Mouse (Mus musculus): ENCODE data around the gene Usp36. TPM values are rescaled to one million over a fixed set of nuclear protein-coding genes. Genes with fewer than 3 reads are reported as not detected.

Usp36 gene
- polyA plus RNA-seq, 1 experiment from 2014 or later: 18.0 TPM

GRCm38 (mm10) chr11:118289037-118289511 is 970 bp downstream of the Usp36 start:
- peak overlapping the region; percentile 77 for H3K4me3 ChIP-seq (replicated peaks; ENCODE audit: low read length)
- H3K36me3 ChIP-seq (ENCODE audit: control insufficient read depth, insufficient read depth, low read length): peaks cover 13% of the 10 kb centered on the region
- peak overlapping the region; percentile 81; the same call in 1 of the 2 replicates for H3K27ac ChIP-seq (ENCODE audit: low read length)
- H3K4me1 ChIP-seq (ENCODE audit: control insufficient read depth, insufficient read depth, low read length): peaks cover 15% of the 10 kb centered on the region
- no peaks in the 10 kb centered on the region for H3K27me3 ChIP-seq (ENCODE audit: control insufficient read depth, insufficient read depth, low read length)
- peak overlapping the region; percentile 91 for H3K4me2 ChIP-seq (ENCODE audit: low read depth, low read length)
- no peak for ATAC-seq (ENCODE audit: insufficient read depth, low FRiP score)
- under 1% methylated on average over 16 of the region's 16 CpGs for WGBS
- no peaks in the 10 kb centered on the region for H3K9me3 ChIP-seq (replicated peaks; ENCODE audit: control insufficient read depth, low read length)
- H3K9ac ChIP-seq (ENCODE audit: low read length): peak overlapping the region; percentile 86

DNA sequence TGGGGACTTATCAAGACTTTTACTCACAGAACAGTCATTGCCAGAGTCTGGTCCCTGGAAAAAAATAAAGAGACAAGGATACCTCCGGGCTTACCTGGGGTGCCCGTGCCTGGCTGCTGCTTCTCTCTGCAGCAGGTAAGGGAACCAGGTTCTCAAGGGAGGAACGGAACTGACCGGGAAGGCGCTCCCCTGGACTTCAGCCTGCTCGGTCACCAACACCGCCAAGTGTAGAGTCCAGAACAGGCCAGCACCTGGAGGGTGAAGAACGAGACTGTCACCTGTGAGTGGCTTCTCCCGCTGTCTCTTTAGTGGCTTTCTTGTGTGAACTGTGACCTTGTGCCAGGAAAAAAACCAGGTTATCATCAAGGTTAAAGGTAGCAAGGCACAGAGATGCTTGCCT is 2.5 kb downstream of the Usp36 start:
- no peak overlapping the region for H3K4me2 ChIP-seq (ENCODE audit: low read depth, low read length)
- ATAC-seq (ENCODE audit: insufficient read depth, low FRiP score): no peak
- peaks cover 20% of the 10 kb centered on the region for H3K36me3 ChIP-seq (ENCODE audit: control insufficient read depth, insufficient read depth, low read length)
- H3K9ac ChIP-seq (ENCODE audit: low read length): no peak overlapping the region
- H3K4me1 ChIP-seq (ENCODE audit: control insufficient read depth, insufficient read depth, low read length): peaks cover 15% of the 10 kb centered on the region
- no peaks in the 10 kb centered on the region for H3K9me3 ChIP-seq (replicated peaks; ENCODE audit: control insufficient read depth, low read length)
- no peak overlapping the region for H3K4me3 ChIP-seq (replicated peaks; ENCODE audit: low read length)
- WGBS: 92% methylated on average over 9 of the region's 9 CpGs
- no peak overlapping the region for H3K27ac ChIP-seq (ENCODE audit: low read length)
- no peaks in the 10 kb centered on the region for H3K27me3 ChIP-seq (ENCODE audit: control insufficient read depth, insufficient read depth, low read length)

- Histone ChIP-seq H3K4me3 (replicated peaks; ENCODE audit: low read length) (no peak overlapping the region), H3K4me1 (ENCODE audit: control insufficient read depth, insufficient read depth, low read length) (peaks cover 15% of the 10 kb centered on the region), H3K36me3 (ENCODE audit: control insufficient read depth, insufficient read depth, low read length) (peaks cover 22% of the 10 kb centered on the region), H3K4me2 (ENCODE audit: low read depth, low read length) (no peak overlapping the region), H3K9me3 (replicated peaks; ENCODE audit: control insufficient read depth, low read length) (no peaks in the 10 kb centered on the region), H3K9ac (ENCODE audit: low read length) (no peak overlapping the region), H3K27me3 (ENCODE audit: control insufficient read depth, insufficient read depth, low read length) (no peaks in the 10 kb centered on the region), H3K27ac (ENCODE audit: low read length) (peak overlapping the region; percentile 65; the same call in 1 of the 2 replicates)
- ATAC-seq (ENCODE audit: insufficient read depth, low FRiP score): no peak
- 76% methylated on average over 9 of the region's 9 CpGs for WGBS
These were observed 3.6 kb downstream of the Usp36 start for GRCm38 (mm10) chr11:118286434-118286833.

DNA sequence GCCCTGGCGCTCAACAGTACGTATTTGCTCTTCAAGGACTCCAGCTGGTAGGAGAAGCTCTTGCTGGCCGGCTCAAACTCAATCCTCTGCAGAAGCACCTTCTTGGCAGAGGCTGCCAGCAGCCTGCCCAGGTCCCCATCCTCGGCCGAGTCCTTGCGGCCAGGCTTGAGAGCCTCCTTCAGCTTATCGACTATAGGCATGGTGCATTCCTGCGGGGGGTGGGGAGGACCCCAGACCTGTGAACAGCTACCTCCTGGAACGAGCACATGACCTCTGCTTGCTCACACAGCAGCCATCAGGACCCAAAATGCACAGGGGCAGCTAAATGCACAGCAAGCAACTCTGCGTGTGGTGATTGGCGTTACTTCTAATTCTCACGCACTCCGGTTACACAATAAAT is 4.3 kb downstream of the Usp36 start:
- no peaks in the 10 kb centered on the region for H3K9me3 ChIP-seq (replicated peaks; ENCODE audit: control insufficient read depth, low read length)
- H3K36me3 ChIP-seq (ENCODE audit: control insufficient read depth, insufficient read depth, low read length): peaks cover 22% of the 10 kb centered on the region
- H3K4me2 ChIP-seq (ENCODE audit: low read depth, low read length): no peak overlapping the region
- peaks cover 15% of the 10 kb centered on the region for H3K4me1 ChIP-seq (ENCODE audit: control insufficient read depth, insufficient read depth, low read length)
- no peak overlapping the region for H3K4me3 ChIP-seq (replicated peaks; ENCODE audit: low read length)
- H3K27me3 ChIP-seq (ENCODE audit: control insufficient read depth, insufficient read depth, low read length): no peaks in the 10 kb centered on the region
- peak overlapping the region; percentile 65; the same call in 1 of the 2 replicates for H3K27ac ChIP-seq (ENCODE audit: low read length)
- no peak overlapping the region for H3K9ac ChIP-seq (ENCODE audit: low read length)
- no peak for ATAC-seq (ENCODE audit: insufficient read depth, low FRiP score)
- WGBS: 89% methylated on average over 13 of the region's 13 CpGs

DNA sequence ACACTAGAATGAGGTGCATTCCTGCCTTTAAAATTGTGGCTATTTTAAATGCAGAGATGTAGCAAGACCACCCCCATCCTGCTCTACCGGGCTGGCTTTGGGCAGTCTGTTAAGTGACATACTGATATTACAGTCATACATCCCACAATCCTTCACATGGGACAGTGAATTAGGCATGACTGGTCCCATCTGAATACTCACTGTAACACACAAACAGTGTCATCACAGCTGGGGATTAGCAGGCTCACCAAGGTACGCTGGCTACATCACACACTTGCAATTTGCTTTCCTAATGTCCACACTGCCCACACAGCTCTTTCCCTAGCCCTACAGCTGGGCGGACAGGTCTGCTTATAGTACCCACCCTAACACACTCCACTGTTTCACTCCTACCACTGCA is 9.8 kb downstream of the Usp36 start:
- H3K4me3 ChIP-seq (replicated peaks; ENCODE audit: low read length): no peak overlapping the region
- H3K9ac ChIP-seq (ENCODE audit: low read length): no peak overlapping the region
- ATAC-seq (ENCODE audit: insufficient read depth, low FRiP score): no peak
- H3K9me3 ChIP-seq (replicated peaks; ENCODE audit: control insufficient read depth, low read length): no peaks in the 10 kb centered on the region
- WGBS: 88% methylated on average over 3 of the region's 3 CpGs
- no peaks in the 10 kb centered on the region for H3K4me1 ChIP-seq (ENCODE audit: control insufficient read depth, insufficient read depth, low read length)
- H3K27ac ChIP-seq (ENCODE audit: low read length): no peak overlapping the region
- H3K27me3 ChIP-seq (ENCODE audit: control insufficient read depth, insufficient read depth, low read length): no peaks in the 10 kb centered on the region
- peaks cover 25% of the 10 kb centered on the region for H3K36me3 ChIP-seq (ENCODE audit: control insufficient read depth, insufficient read depth, low read length)
- no peak overlapping the region for H3K4me2 ChIP-seq (ENCODE audit: low read depth, low read length)

GRCm38 (mm10) chr11:118276328-118276727 is 13.7 kb downstream of the Usp36 start:
- Histone ChIP-seq H3K27me3 (ENCODE audit: control insufficient read depth, insufficient read depth, low read length) (no peaks in the 10 kb centered on the region), H3K4me1 (ENCODE audit: control insufficient read depth, insufficient read depth, low read length) (no peaks in the 10 kb centered on the region), H3K9me3 (replicated peaks; ENCODE audit: control insufficient read depth, low read length) (no peaks in the 10 kb centered on the region), H3K9ac (ENCODE audit: low read length) (no peak overlapping the region), H3K4me2 (ENCODE audit: low read depth, low read length) (no peak overlapping the region), H3K4me3 (replicated peaks; ENCODE audit: low read length) (no peak overlapping the region), H3K27ac (ENCODE audit: low read length) (no peak overlapping the region), H3K36me3 (ENCODE audit: control insufficient read depth, insufficient read depth, low read length) (peaks cover 33% of the 10 kb centered on the region)
- ATAC-seq (ENCODE audit: insufficient read depth, low FRiP score): no peak
- 79% methylated on average over 7 of the region's 7 CpGs for WGBS

- no peak overlapping the region for H3K9ac ChIP-seq (ENCODE audit: low read length)
- no peak overlapping the region for H3K27ac ChIP-seq (ENCODE audit: low read length)
- no peak for ATAC-seq (ENCODE audit: insufficient read depth, low FRiP score)
- H3K4me3 ChIP-seq (replicated peaks; ENCODE audit: low read length): no peak overlapping the region
- H3K27me3 ChIP-seq (ENCODE audit: control insufficient read depth, insufficient read depth, low read length): no peaks in the 10 kb centered on the region
- no peaks in the 10 kb centered on the region for H3K4me1 ChIP-seq (ENCODE audit: control insufficient read depth, insufficient read depth, low read length)
- H3K9me3 ChIP-seq (replicated peaks; ENCODE audit: control insufficient read depth, low read length): no peaks in the 10 kb centered on the region
- no peak overlapping the region for H3K4me2 ChIP-seq (ENCODE audit: low read depth, low read length)
- peaks cover 40% of the 10 kb centered on the region for H3K36me3 ChIP-seq (ENCODE audit: control insufficient read depth, insufficient read depth, low read length)
- 91% methylated on average over 9 of the region's 9 CpGs for WGBS
These were observed 15.0 kb downstream of the Usp36 start for GRCm38 (mm10) chr11:118275092-118275491.

GRCm38 (mm10) chr11:118269827-118270226 is 20.2 kb downstream of the Usp36 start:
- WGBS: 93% methylated on average over 3 of the region's 3 CpGs
- no peak for ATAC-seq (ENCODE audit: insufficient read depth, low FRiP score)
- no peak overlapping the region for H3K9ac ChIP-seq (ENCODE audit: low read length)
- no peak overlapping the region for H3K4me2 ChIP-seq (ENCODE audit: low read depth, low read length)
- no peaks in the 10 kb centered on the region for H3K27me3 ChIP-seq (ENCODE audit: control insufficient read depth, insufficient read depth, low read length)
- no peaks in the 10 kb centered on the region for H3K4me1 ChIP-seq (ENCODE audit: control insufficient read depth, insufficient read depth, low read length)
- H3K36me3 ChIP-seq (ENCODE audit: control insufficient read depth, insufficient read depth, low read length): peaks cover 58% of the 10 kb centered on the region
- H3K9me3 ChIP-seq (replicated peaks; ENCODE audit: control insufficient read depth, low read length): no peaks in the 10 kb centered on the region
- H3K27ac ChIP-seq (ENCODE audit: low read length): no peak overlapping the region
- no peak overlapping the region for H3K4me3 ChIP-seq (replicated peaks; ENCODE audit: low read length)

DNA sequence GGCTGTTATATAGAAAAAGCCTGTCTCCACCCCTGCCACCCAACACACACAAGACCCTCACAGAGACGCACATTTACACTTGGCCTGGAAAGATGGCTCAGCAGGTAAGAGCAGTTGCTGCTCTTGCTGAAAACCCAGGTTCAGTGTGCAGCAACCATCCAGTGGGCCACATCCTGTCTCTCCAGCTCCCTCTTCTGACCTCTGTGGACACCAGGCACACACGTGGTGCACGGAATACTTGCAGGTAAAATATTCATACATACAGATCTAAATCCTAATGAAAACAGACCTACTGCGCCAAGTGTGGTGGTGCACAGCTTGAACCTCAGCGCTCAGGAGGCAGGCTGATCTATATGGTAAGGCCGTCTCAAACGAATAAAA is 23.4 kb downstream of the Usp36 start:
- Histone ChIP-seq H3K27me3 (ENCODE audit: control insufficient read depth, insufficient read depth, low read length) (no peaks in the 10 kb centered on the region), H3K9me3 (replicated peaks; ENCODE audit: control insufficient read depth, low read length) (no peaks in the 10 kb centered on the region), H3K36me3 (ENCODE audit: control insufficient read depth, insufficient read depth, low read length) (peaks cover 49% of the 10 kb centered on the region), H3K27ac (ENCODE audit: low read length) (no peak overlapping the region), H3K9ac (ENCODE audit: low read length) (no peak overlapping the region), H3K4me1 (ENCODE audit: control insufficient read depth, insufficient read depth, low read length) (no peaks in the 10 kb centered on the region), H3K4me3 (replicated peaks; ENCODE audit: low read length) (no peak overlapping the region), H3K4me2 (ENCODE audit: low read depth, low read length) (no peak overlapping the region)
- WGBS: 89% methylated on average over 7 of the region's 7 CpGs
- no peak for ATAC-seq (ENCODE audit: insufficient read depth, low FRiP score)

All from stomach, embryonic 16.5 days (tissue).